Mouse (Mus musculus) bone marrow, adult 2 months (tissue): Measurements from ENCODE around the gene Ferd3l.

Source experiments
- CTCF ChIP-seq: fragments of 200-500 bp; IDR thresholded peaks from 2 replicates; pipeline ENCODE4 v1.5.1; 2011; ENCODE audit warnings: low read length, control low read depth; ENCODE audit not compliant: control insufficient read depth, insufficient read depth
- POLR2A ChIP-seq: fragments of 200-500 bp; IDR thresholded peaks from 2 replicates; pipeline ENCODE4 v1.6.1; 2011; ENCODE audit warnings: low read depth, mild to moderate bottlenecking, control low read depth, low read length, borderline replicate concordance; ENCODE audit not compliant: control insufficient read depth

DNA sequence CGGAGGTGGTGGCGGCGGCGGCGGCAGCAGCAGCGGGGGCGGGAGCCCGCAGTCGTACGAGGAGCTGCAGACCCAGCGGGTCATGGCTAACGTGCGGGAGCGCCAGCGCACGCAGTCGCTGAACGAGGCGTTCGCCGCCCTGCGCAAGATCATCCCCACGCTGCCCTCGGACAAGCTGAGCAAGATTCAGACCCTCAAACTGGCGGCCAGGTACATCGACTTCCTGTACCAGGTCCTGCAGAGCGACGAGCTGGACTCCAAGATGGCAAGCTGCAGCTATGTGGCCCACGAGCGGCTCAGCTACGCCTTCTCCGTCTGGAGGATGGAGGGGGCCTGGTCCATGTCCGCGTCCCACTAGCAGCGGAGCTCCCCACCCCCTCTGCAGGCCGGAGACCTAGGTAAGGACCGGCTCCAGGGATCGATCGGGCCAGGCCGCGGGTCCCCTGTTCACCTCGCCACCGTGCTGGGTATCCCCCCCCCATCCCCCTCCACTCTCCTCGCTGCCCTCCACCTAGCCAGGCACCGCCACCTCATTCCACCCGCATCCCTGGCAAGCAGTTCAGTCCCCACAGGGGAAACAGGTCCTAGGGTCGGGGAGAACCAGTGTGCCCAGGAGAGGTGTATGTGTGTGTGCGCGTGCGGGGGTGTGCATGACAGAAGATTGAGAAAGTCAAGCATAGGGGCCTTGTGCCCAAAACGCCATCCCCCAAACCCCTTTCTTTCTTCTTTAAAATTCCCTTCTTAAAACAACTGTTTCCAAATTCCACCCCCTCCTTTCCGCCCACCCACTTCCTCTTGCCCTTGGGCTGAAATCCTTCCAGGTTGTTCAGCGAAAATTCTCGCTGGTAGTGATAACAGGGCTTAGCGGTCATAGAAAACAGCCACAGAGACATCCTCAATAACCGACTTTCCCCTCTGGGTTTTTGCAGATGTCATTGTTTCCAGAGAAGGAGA lies 30.3 kb downstream of the Ferd3l start:
- TF ChIP-seq CTCF = no peak
- no peak for TF ChIP-seq POLR2A
